Mouse (Mus musculus) embryo, embryonic 11 days (tissue): Measurements from ENCODE around the gene Sphk1.

Source experiments
- DNase-seq: peaks from one replicate; pipeline ENCODE4 v3.0.0-alpha.2; 2015

Sphk1 gene

GRCm38 (mm10) chr11:116543110-116543509 is 12.4 kb downstream of the Sphk1 start:
- DNase-seq, result no peak

DNA sequence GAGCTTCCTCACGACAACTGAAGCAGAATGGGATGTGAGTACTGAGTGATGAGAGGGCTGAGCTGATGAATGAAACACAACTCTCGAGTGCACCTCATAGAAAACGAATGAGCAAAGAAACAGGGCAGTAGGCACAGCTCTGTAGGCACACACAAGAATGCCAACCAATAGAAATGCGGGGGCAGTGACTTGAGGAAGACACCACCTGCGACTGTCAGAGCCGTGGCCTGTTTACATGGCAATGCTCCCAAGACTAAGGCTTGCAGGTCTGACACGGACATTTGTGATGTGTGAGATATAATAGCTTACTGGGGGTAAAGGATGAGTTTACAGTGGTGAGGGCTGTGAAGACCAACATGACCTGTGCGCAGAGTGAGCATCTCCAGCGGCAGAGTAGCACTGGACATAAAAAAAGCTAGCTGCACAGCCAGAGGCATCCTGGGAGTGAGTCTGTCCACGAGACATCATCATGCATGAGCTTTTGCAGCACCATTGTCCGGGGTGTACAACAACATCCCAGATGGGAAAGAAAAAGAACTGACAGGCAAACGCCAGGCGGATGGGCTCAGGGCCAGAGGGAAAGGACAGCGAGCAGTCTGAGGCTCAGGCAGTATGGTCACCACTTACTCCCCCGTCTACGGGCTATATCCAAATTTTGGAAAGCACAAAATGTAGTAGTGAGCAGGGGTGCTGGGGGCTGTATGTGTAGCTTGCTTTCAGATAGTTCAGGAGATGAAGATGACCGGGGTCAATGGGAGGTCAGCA is 16.8 kb downstream of the Sphk1 start:
- no peak for DNase-seq

DNA sequence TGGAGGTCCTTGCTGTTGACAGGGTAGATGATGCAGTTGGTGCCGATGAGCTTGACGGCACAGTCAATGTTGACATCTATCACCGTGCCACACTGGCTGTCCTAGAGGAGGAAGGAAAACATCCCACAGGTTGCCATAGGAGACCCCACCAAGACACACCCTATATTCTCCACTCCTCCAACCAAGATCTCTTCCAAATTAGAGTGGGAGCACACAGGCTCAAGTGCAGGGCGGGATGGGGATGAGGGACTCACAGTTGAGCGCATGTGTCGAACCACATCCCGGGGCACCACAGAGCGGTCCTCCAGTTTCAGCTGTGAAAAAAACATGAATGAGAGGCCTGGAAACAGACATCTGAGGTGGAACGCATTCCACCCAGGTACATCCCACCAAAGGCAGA is 18.1 kb downstream of the Sphk1 start:
- no peak for DNase-seq

DNA sequence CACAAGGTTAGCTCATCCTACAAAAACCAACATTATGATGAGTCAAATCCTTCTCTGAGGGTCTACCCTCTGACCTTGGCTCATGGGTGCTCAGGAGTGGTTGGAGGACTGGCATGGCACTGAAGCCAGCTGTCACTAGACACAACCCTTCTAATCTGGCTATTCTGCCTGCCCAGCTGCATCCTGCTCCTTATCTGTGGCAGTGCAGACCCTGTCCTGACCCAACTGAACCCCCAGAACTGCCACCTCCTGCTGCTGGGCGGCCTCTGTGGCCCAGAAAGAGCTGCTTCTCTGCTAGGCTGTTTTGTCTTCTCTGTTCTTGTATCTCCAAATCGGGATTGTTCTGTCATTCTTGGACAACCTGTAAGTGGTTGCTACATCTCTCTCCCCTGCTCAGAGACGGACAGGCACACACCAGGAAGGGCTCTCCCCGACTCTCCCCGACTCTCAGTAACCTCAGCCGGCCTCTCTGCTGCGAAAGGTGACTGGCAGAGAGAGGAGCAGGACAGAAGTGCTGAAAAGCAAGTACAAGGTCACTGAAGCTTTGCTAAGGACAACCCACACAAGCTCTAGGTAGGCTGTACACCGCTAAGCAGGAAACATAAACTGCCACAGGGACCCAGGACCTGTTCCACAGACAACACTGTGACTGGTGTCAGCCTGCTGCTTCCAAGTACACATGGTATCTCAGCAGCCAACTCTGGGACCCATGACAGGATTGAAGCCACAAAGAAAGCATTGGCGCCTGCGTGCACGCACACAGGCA is 18.7 kb downstream of the Sphk1 start:
- DNase-seq, result no peak

DNA sequence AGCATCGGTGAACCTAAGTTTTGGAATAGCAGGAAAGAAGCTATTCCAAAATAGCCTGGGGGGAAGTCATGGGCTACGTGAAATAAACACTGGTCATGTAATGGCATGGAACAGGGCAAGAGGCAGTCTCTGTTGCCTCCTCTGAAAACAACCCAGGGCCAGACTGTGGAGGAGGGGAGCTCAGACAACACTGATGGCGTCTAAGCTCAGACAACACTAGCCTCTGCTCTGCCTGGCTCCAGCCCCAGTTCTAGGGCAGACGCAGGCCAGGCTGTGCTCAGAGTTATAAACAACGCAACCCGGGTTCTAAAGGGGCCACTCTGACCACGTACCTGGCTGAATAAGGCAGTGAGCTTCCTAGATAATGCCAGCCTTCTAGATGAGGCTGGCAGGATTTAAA is 20.0 kb downstream of the Sphk1 start:
- no peak for DNase-seq

GRCm38 (mm10) chr11:116552194-116552593 is 21.5 kb downstream of the Sphk1 start:
- no peak for DNase-seq

DNA sequence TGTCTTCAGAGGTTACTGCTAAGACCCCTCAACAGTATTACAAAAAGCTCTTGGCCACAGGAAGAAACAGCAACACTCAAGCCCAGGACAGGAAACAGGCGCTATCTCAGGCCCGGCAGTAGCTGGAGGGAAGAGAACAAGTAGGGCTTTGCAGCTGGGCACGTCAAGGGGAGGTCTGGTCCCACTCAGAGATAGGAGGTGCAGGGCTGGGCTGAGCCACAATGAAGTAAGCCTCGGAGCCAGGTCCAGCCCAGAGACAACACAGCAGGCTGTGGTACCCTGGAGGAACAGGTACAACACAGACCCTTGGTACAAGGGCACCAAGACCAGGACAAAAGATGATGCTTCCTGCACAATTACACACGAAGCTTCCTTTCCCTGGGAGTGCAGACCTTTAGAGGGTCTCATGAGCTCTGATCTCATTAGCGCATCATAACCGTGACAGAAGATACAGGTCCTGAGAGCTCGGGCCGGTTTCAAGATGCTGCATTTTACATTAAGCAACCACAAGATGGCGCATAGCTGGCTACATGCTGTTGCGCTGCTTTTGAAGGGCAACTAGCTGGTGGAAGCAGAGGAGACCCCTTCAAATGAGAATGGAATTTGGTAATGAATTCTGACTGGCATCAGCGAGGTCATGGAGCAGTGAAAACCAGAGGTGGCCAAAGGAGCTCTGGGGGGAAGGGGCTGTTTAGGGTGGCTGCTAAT is 23.6 kb downstream of the Sphk1 start:
- peak; percentile 82 for DNase-seq

GRCm38 (mm10) chr11:116555572-116555971 is 24.8 kb downstream of the Sphk1 start:
- no peak for DNase-seq

DNA sequence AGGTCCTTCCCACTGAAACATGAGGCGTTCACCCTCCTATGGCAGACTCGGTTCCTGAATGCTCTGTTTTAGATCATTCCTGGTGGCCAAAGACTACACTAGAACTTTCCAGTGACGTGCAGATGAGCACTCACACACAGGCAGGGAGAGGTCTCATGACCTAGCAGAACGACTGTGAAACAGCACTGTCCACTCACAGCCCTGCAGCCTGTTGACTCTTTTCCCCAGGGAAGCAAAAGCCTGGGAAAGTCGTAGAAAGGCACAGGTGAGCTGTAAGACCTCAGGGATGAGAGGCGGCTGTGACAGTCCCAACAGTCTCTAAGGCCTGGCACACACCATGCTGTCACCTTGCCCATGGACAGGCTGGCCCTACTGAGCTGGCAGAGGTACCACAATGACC is 25.6 kb downstream of the Sphk1 start:
- no peak for DNase-seq

DNA sequence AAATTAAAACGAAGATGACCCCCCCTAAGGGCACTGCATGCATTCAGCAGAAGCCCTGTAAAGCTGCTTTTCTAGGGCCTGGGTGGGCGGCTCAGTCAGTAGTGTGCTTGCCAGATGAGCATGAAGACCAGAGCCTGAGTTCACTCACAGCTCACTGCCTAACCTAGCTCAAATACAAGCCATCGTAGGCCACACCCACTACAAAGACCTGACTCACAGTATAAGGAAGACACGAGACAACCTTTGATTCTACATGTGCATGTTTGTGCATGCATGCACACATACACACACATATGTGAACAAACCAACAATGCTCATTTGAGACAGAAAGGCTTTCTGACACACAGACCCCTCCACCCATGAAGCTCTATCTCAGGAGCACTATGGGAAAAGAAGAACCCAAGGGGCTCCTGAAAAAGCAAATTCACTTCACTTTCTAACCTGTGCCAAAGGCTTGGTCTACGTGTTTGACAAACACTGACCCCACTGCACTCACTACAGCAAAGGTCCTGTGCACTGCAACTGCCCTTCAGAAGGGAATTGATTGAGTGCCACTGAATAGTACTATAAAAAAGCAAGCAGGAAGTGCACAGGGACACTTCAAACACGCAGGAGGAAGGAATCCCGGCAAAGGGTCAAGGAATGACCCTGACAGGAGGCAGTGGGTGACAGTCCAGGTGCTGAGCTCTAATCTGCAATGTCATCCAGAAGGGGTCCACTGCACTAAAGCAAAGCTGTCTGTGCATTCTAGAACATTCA is 34.7 kb downstream of the Sphk1 start:
- DNase-seq, result no peak

GRCm38 (mm10) chr11:116567531-116567930 is 36.8 kb downstream of the Sphk1 start:
- no peak for DNase-seq

DNA sequence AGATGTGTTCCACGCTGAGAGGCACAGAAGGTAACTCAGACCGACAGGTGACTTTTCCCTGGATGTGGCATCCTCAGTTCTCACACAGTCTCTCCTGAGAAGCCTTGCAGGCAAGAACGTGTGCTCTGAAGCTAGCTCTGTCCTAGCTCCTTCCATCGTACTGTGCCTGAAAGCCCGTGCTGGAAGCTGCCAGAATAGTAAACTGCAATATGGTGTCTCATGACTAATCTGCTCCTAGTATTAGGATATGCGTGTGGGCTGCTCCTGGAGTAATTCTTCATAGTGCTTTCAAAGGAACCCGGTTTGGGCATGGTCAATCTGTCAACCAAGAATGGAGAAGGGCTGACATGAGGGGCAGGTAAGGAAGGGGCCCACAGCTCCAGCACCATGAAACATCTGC is 40.1 kb downstream of the Sphk1 start:
- DNase-seq, result no peak

GRCm38 (mm10) chr11:116571767-116572679 is 41.3 kb downstream of the Sphk1 start:
- no peak for DNase-seq

- no peak for DNase-seq
These were observed 42.2 kb downstream of the Sphk1 start for GRCm38 (mm10) chr11:116572756-116573543.

GRCm38 (mm10) chr11:116574486-116574885 is 43.8 kb downstream of the Sphk1 start:
- no peak for DNase-seq

GRCm38 (mm10) chr11:116574982-116575381 is 44.3 kb downstream of the Sphk1 start:
- DNase-seq, result no peak

DNA sequence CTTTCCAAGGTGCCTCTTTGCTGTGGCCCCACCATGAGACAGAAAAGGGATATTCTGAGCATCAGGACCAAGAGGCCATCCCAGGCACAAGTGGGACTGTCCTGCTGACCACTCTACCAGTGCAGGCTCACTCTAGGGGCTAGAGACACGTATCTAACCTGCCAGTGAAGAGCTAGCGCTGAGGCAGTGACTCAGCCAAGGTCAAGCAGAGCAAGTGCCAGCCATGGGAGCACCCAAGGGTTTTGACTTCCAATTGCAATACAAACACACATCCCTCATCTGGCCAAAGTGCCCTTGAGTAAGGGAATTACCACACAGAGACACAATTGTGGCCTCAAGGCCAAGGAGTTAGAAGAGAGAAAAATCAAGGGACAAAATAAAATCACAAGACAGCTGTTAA is 44.7 kb downstream of the Sphk1 start:
- no peak for DNase-seq

GRCm38 (mm10) chr11:116579280-116579679 is 48.6 kb downstream of the Sphk1 start:
- DNase-seq, result no peak

- no peak for DNase-seq
These were observed 49.4 kb downstream of the Sphk1 start for GRCm38 (mm10) chr11:116580031-116580652.

GRCm38 (mm10) chr11:116580711-116581375 is 50.1 kb downstream of the Sphk1 start:
- DNase-seq, result peak; percentile 76
